Mouse (Mus musculus) liver, postnatal 0 days (tissue): Measurements from ENCODE around the gene Adam19.

ENCODE experiments used
- CTCF ChIP-seq: sonication (generic); IDR thresholded peaks from 2 replicates; pipeline ENCODE4 v1.5.1; 2016; ENCODE audit warnings: antibody characterized with exemption, low read depth
- EP300 ChIP-seq: IDR thresholded peaks from 2 replicates; pipeline ENCODE4 v1.6.1; 2016; ENCODE audit warnings: antibody characterized with exemption, low read depth, mild to moderate bottlenecking

GRCm38 (mm10) chr11:46121666-46122065 is 65.9 kb downstream of the Adam19 start:
- no peak for TF ChIP-seq CTCF
- no peak for TF ChIP-seq EP300
